Mouse (Mus musculus): ENCODE measurements around the gene Greb1.
"Not testable (repeated sequence)": the region's sequence is repeated elsewhere in the genome, so short reads cannot be mapped to it uniquely, and the experiment has no call there.

Gene Greb1

DNA sequence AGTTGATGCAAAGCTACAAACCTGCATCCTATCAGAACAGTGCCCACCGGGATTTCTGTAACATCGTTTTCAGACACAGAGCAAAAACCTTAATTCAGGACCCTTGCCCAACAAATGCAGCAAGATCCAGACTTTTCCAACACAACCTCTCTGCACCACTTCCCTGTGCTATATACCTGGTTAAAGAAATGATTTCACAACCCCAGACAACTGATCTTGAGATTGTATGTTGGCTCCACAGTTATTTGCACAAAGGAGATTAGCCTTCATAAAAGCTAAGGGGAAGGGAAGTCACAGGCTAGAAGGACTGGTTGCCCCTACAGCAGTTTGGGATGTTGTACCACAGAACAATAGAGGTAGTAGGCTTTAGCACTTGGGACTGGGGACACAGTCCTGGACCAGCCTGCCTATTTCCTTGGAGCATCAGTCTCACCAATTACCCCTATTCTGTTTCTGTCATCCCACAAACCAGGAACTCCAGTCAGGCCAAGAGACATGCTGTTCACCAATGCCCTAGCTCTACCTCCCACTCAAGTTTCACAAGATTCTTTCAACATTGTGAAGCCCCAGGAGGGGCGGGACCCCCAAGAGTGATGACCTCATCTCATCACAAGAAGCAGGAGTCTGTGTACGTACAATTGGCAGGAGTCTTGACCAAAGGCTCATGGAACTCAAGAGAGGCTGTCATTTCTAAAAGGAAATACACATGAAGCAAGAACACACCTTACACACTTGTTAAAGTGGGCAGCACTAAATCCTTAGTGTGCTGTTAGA is 36.9 kb downstream of the Greb1 start:
- DNase-seq (ENCODE audit: low spot score in 2 of 2): no peak

DNA sequence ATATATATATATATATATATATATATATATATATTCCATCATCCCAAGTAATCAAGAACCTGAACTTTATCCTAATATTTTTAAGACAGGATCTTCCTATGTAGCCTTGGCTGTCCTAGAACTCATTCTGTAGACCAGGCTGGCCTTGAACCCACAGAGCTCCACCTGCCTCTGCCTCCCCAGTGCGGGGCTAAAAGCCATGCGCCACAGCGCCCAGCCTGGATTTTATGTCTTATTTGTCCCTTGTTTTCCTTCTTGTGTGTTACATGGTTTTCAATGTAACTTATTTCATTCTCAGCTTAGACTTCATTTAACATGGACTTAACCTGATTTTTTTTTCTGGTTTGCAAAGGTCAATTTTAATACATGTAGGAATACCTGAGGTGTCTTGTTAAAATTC is 39.2 kb downstream of the Greb1 start:
- DNase-seq (ENCODE audit: low spot score in 2 of 2): no peak

DNA sequence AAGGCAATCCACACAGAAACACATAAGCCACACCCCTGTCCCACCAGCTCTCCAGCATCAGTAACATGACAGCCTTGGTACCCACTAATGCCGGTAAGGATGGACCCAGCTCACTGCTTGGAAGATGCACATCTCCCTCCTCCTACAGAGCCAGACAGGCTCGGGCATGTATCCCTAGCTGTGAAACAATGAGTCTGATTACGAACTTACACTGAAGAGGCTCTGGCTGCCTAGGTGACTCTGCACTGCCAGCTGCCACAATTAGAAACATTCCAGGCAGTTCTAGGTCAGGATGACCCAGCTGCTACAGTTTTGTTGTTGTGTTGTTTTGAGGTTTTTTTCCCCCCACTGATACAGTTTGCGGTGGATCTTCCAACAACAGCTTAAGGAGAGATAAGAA is 40.4 kb downstream of the Greb1 start:
- no peak for DNase-seq (ENCODE audit: low spot score in 2 of 2)

DNA sequence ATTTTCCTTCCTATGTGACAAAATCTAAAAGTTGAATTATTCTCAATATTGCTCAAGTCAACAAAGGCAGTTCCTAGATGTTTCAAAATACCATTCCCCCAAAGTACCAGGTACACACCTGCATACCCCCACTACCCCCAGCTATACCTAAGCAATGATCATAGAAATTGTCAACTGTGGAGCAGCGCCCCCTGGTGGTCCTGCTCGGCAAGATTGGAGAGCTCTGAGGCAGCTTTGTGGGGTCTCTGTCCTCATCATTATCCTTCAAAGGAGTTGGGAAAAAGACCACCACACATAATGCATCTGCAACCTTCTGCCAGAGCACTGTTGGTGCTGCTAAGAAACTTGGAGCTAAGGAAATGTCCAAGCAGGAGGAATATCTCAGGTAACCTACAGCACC is 46.4 kb downstream of the Greb1 start:
- DNase-seq (ENCODE audit: low spot score in 2 of 2): peak; percentile 31 to 73

DNA sequence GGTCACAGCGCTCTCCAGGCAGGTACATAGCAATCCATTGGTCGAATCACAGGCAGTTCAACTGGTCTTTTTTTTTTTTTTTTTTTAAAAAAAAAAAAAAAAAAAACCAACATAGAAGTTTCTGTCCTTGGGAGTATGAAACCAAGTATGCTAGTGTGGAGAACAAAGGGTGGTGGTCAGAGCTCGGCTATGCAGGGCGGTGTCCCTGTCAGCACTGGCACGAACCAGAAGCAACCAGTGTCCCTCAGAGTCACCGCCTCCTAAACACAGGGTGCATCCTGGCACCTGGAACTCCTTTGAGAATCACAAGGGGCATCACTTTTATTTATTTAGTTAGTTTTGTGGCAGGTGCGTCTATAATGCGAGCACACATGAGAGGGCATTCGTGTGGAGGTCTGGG is 47.1 kb downstream of the Greb1 start:
- no peak for DNase-seq (ENCODE audit: low spot score in 2 of 2)

DNA sequence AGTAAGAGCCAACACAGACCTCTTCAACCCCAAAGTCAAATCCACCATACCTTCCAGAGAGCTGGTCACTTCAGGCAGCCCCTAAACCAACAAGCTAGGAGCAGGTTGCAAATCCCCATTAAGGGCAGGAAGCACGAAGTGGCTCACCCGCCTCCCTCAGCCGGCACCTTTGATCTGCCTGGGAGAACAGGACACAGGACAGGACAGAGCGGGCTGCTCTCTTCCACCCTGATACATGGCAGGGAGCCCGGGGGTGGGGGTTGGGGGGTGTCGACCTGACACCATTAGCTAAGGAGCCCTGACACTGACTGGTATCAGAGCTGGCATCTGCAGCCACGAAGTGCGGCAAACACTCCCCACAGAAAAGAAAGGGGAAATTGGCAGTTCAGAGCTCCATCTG is 47.6 kb downstream of the Greb1 start:
- DNase-seq (ENCODE audit: low spot score in 2 of 2): no peak

DNA sequence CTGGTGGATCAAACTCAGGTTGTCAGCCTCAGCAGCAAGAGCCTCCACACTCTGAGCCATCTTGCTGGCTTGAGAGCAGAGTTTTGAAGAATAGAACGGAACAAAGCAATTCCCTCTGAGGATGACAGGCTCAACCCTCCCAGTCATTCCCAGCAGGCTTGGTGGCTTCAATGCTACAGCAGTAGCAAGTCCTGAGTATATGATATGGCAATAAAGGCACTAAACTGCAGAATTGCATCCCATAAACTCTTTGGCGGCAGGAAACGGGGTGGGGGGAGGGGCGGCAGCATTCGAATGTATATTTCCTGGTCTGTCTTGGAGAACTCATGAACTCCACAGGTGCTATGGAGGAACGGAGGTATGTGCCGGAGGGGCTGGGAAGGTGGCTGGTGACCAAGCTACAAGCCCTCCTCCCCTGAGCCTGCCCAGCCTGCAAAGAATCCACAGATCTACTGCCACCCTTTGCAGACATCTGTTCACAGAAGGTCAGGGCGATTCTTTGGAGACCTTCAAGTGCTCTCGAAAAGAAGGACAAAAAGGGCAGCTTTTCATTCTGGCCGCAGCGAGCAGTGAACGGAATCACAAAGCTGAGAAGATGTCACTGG is 48.3 kb downstream of the Greb1 start:
- DNase-seq (ENCODE audit: low spot score in 2 of 2): no peak

DNA sequence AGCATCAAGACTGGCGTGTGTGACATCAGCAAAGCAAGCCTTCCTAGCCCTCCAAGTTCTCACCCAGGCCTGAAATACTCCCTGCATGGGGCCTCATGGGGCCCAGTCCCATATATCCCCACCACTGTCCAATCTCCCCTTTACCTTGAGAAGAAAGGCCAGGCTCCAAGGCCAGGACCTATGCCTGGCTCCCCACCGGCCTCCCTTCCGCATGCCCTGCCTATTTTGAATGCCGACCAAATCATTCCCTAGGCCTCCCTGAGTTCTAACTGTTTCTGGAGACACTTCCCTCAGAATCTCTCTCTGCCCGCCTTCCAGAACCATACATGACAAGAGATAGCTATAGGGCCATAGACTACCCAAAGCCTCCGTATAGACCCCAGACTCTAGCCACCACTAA is 49.1 kb downstream of the Greb1 start:
- DNase-seq (ENCODE audit: low spot score in 2 of 2): no peak

DNA sequence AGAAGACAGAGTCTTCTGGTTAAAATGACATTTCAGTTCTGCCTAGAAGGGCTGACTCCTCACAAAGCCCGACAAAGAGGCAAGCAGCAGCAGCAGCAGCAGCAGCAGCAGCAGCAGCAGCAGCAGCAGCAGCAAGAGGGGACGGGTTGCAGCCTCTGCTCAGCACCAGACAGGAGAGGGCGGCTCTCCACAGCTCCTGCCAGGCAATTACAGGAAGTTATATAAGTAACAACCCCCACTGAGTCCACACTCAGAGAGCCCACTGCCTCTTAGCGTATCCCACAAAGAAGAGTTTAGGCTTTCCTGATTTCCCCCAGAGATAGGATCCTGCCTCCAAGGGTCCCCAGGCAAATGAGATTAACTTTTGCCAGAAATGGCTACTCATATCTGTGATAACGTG is 60.6 kb downstream of the Greb1 start:
- no peak for DNase-seq (ENCODE audit: low spot score in 2 of 2)

DNA sequence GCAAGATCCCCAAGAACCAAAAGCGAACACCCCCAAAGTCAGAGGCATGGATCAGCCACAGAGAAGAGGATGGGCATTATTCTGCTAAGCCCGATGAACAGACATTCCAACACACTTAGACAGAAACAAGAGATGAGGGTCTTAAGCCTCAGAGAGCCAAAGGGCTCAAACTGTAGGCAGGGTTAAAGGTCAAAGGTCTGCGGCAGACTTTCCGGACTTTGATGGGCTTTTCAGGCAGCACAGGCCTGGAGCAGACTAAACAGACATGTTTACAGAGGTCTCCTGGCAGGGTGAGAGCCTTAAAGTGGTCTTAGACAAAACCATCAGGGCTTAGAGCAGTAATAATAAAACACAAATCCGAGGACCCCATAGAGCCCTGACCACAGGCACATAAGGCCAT is 63.4 kb downstream of the Greb1 start:
- DNase-seq (ENCODE audit: low spot score in 2 of 2): no peak

DNA sequence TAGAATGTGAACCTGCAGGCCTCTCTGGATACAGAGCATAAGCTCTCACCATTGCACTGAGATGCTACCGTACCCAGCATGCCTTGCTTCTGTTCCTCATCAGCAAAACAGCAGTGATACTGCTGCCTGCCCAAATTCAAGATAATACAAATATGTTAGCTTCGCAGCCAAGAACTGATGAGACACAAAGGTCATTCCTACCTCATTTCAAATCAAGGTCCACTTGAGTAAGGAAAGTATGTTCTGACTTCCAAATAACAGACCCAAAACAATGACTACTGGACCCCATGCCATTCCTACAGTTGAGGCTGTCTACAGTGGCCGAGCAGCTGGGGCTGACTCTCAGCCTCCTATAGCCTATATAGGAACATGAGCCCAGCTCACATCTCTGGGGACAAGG is 66.0 kb downstream of the Greb1 start:
- no peak for DNase-seq (ENCODE audit: low spot score in 2 of 2)

DNA sequence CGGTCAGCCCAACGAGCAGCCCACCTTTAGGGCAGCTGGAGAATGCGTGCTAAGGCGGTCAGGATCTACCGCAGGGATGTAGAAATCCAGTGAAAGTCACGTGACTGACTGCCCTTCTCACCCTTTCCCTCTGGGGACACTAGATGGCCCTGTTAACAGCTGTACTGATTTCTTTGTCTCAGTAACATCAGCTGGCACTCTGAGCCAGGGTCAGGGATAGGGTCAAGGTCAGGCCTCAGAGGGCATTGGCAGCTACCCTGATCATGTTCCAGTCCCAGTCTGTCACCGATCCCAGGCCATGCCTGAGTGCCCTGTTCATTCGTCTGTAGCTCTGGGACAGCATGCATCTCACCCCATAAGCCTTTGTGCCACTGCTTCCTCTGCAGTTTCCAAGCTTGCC is 66.7 kb downstream of the Greb1 start:
- no peak for DNase-seq (ENCODE audit: low spot score in 2 of 2)

DNA sequence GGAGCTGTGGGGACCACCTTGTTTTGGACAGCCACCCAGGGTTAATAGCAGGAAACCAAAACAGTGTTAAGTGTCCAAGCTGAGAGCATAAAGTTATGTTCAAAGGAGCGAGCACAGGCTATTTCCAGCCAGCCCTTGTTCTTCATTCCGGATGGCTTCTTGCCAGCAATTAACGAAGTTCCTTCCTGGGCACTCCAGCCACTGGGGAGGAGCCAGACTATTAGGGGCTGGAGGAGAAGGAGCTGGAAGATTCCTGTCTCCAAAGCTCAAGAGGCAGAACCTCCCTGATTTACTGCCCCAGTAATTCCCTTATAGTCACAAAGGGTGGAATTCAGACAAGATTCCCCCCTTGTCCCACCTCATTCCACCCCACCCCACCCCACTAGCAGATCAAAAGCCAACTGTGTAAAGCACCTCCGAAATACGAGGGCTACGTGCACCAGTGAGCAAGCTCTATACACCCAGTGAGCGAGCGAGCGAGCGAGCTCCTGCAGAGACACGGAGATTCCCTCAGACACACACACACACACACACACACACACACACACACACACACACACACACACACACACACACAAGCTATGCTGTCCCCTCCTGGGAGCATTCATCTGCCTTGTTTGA is 69.5 kb downstream of the Greb1 start:
- no peak for DNase-seq (ENCODE audit: low spot score in 2 of 2)

DNA sequence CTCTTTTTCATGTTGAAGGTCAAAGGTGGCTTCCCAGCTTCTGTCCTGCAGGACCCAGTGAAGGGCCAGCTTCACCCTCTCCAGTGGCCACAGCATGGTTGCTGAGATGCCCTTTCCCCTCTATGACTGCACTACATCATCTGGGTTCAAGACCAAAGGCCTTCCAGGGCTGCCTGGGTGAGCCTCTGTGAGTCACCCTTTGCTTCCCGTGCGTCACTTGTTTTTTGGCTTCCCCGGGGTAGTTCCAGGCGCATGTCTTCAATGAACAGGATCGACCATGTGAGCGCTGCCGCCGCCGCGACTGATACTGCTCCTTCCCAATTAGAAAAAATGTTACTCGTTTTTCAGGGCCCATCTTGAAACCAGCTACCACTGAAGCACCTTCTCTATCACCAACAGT is 70.5 kb downstream of the Greb1 start:
- no peak for DNase-seq (ENCODE audit: low spot score in 2 of 2)

DNA sequence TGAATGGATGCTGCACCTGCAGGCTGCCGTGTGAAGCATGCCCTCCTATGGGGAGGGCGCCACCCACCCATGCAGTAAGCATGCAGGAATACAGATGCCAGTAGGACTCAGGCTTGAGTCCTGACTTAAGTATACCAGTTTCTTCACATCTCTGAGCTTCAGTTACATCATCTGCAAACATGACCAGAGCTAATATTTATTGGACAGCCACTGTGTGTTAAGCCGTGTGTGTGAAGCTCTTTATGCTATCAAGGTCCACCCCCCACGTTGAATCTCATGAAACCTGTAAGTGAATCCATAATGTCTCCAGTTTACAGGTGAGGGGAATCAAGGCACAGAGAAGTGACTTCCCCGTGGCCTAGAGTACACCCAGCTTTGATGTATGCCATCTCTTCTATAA is 72.5 kb downstream of the Greb1 start:
- DNase-seq (ENCODE audit: low spot score in 2 of 2): no peak

DNA sequence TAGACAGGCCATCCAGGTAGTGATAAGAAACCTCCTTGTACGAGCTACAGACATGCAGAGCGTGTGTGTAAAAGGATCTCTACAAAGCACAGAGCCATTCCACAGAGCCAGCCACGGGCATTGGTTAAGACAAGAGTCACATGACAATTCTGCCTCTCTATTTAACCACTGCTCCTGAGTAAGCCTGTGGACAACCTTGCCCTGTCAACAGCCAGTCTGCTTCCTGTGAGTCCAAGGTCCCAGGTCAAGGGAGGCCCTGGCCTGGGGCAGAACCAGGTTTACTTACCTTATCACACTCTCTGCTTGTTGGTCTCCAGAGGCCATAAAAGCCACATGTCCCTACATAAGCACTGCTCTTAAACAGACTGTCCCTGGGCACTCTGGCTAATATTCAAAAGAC is 74.5 kb downstream of the Greb1 start:
- DNase-seq (ENCODE audit: low spot score in 2 of 2): no peak

DNA sequence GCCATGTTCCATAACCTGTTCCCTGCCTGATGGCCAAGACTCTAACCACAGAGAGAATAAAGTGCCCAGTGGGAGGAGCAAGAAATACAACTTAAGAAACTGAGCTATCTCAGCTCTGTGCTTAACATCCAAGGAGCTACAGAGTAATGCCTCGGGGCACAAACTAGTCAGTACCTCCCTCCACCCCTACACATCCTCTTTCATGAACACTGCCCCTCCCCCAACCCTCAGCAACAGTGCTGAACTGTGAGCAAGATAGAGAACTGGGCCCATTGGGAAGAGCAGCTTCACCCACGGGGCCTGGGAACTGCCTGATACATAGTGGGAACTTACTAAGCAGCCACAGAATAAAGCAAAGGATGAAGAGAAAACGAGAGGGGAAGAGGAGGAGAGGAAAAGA is 77.1 kb downstream of the Greb1 start:
- DNase-seq (ENCODE audit: low spot score in 2 of 2): no peak

DNA sequence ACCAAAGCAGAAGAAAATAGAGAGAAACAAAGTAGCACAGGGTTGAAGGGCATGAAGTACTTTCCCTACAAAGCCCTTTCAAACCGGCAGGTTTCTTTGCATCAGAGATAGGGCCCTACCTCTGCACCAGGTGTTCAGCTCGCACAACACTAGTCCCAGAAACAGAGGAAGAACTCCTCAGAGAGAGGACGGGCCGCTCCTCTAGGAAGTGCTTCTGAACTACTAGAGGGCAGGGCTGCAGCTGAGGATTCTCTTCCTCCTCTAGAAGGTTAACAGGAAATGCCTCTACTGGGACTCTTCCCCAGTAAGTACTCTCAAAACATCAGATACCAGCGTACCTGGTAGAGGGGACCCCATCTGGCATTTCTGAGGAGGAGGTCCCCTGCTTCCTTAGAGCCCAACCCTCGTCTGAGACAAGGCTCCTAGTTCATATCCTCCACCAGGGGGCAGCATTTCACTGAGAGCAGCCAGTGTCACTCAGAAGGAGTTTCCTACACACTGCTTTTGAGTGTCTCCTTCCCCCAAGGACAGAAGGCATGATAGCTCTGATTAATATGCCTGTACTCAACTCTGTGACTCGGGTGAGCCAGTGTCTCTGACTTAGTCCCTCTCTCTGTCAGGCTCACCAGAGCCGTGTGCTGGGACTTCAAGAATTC is 81.9 kb downstream of the Greb1 start:
- peak; percentile 11 to 59 for DNase-seq (ENCODE audit: low spot score in 2 of 2)

DNA sequence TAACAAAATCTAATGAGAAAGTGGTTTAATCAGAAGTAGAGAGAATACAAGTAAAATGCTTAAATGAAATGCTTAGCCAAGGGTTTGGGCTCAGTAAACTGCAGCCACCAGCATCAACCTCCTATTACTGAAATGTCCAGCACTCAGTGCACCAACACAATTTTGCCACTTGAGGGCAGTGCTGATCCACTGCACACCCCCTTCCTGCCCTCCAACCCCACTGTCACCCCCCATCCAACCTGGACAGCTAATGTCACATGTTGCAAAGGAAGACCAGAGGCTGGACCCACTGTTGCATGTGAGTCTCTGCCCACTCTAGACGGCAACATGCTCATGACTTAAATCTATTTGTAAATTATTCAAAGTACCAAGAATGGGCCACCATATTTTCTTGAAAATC is 83.0 kb downstream of the Greb1 start:
- peak in 1 of 2 experiments; percentile 36 for DNase-seq (ENCODE audit: low spot score in 2 of 2)

DNA sequence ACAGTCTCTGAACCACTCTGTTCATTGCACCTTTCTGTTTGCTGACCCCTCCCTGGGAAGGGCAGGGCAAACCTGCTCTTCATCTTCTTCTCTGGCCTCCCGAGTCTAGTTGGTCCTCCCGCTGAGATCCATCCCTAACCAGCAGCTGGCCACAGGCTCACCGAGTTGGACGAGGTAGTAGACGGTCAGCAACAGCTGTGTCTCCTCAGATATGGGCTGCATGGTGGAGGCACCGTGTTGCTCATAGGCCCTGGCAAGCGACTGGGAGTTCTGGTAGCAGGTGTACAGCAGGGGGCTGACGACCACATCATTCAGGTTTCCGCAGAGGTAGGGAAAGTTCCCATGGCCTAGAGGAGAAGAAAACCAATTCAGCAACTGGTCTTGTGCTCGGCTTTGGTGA is 86.1 kb downstream of the Greb1 start:
- no peak for DNase-seq (ENCODE audit: low spot score in 2 of 2)

DNA sequence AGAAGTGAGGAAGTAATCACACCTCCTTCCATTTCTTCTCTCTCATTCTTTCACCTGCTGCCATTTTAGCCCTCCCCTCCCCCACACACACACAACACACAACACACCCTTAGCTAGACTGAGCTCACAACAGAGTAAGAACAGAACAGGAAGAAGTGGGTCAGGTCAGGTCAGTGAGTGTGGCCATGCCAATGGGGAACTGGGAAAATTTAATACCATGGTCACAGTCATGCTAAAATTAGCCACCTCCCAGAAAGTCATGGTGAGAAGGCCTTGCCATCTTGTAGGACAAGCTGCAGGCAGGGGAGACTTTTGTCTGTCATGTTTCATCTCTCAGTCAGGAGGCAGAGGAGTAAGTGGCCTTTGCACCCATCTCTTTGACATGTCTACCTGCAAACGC is 102.0 kb downstream of the Greb1 start:
- no peak for DNase-seq (ENCODE audit: low spot score in 2 of 2)

DNA sequence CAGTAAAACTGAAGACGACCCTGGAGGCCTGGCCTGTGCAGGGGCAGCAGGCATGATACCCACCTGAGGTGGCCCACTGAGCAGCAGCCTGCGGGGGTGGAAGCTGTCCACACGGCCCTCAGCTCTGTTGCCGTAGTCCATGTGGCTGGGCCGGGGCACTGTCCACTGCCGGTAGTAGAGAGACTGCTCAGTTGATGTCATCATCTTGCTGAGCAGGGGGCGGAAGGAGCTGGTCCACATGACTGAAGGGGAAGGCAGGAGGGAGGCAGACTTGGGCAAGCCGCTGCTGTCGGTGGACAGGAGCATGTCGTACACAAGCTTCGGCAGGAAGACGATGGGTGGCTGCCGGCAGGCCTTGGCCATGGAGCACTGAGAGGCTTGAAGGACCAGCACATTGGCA is 104.5 kb downstream of the Greb1 start:
- DNase-seq (ENCODE audit: low spot score in 2 of 2): no peak

DNA sequence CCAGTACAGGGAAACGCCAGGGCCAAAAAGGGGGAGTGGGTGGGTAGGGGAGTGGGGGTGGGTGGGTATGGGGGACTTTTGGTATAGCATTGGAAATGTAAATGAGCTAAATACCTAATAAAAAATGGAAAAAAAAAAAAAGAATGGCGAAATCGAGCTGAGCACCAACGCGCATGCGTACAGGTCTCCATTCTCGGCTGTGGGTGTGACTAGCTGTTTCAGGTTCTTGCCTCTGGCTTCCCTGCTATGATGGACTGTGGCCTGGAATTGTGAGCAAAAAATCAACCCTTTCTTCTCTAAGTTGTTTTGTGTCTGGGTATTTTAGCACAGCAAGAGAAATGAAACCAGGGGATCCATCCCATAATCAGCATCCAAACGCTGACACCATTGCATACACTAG is 105.4 kb downstream of the Greb1 start:
- DNase-seq (ENCODE audit: low spot score in 2 of 2): not testable (repeated sequence)
